Mouse (Mus musculus): Measurements from ENCODE around the gene Ate1. TPM values are rescaled to one million over a fixed set of nuclear protein-coding genes. Genes with fewer than 3 reads are reported as not detected.

Gene Ate1
- polyA plus RNA-seq, 1 experiment from 2014 or later, result 76.1 TPM

- no peaks in the 10 kb centered on the region for H3K9me3 ChIP-seq (ENCODE audit: control insufficient read depth, low read length)
- no peak overlapping the region for H3K9ac ChIP-seq (ENCODE audit: low read depth, low read length)
- H3K27ac ChIP-seq (ENCODE audit: low read depth, low read length), result no peak overlapping the region
- WGBS, result 31% methylated on average over 6 of the region's 6 CpGs
- H3K27me3 ChIP-seq (ENCODE audit: control insufficient read depth, insufficient read depth, low read length), result no peaks in the 10 kb centered on the region
- no peak overlapping the region for H3K4me2 ChIP-seq (replicated peaks; ENCODE audit: low read depth, low read length)
- DNase-seq (ENCODE audit: low spot score) (peak; percentile 50), ATAC-seq (ENCODE audit: low FRiP score) (peak; percentile 40; the same call in 1 of the 2 replicates)
- H3K36me3 ChIP-seq (ENCODE audit: control insufficient read depth, insufficient read depth, low read length), result no peaks in the 10 kb centered on the region
- no peak overlapping the region for H3K4me3 ChIP-seq (ENCODE audit: low read depth, low read length)
- H3K4me1 ChIP-seq (replicated peaks; ENCODE audit: control insufficient read depth, insufficient read depth, low read length), result peaks cover 6% of the 10 kb centered on the region; the same call in 1 of the 2 replicates
Observed at GRCm38 (mm10) chr7:130472683-130473082, 47.5 kb downstream of the Ate1 start.

- no peak overlapping the region for H3K27ac ChIP-seq (ENCODE audit: low read depth, low read length)
- no peak for DNase-seq (ENCODE audit: low spot score)
- ATAC-seq (ENCODE audit: low FRiP score), result no peak
- H3K9me3 ChIP-seq (ENCODE audit: control insufficient read depth, low read length), result no peaks in the 10 kb centered on the region
- 32% methylated on average over 6 of the region's 6 CpGs for WGBS
- H3K4me2 ChIP-seq (replicated peaks; ENCODE audit: low read depth, low read length), result no peak overlapping the region
- no peaks in the 10 kb centered on the region for H3K36me3 ChIP-seq (ENCODE audit: control insufficient read depth, insufficient read depth, low read length)
- no peaks in the 10 kb centered on the region for H3K27me3 ChIP-seq (ENCODE audit: control insufficient read depth, insufficient read depth, low read length)
- H3K4me3 ChIP-seq (ENCODE audit: low read depth, low read length), result no peak overlapping the region
- peaks cover 6% of the 10 kb centered on the region; the same call in 1 of the 2 replicates for H3K4me1 ChIP-seq (replicated peaks; ENCODE audit: control insufficient read depth, insufficient read depth, low read length)
- H3K9ac ChIP-seq (ENCODE audit: low read depth, low read length), result no peak overlapping the region
Observed at GRCm38 (mm10) chr7:130471045-130471444, 49.1 kb downstream of the Ate1 start.

GRCm38 (mm10) chr7:130455587-130456246 is 64.5 kb downstream of the Ate1 start:
- no peak for DNase-seq (ENCODE audit: low spot score)
- no peak overlapping the region for H3K4me3 ChIP-seq (ENCODE audit: low read depth, low read length)
- WGBS, result 72% methylated on average over 4 of the region's 4 CpGs
- H3K9me3 ChIP-seq (ENCODE audit: control insufficient read depth, low read length), result no peaks in the 10 kb centered on the region
- H3K9ac ChIP-seq (ENCODE audit: low read depth, low read length), result no peak overlapping the region
- no peak overlapping the region for H3K4me2 ChIP-seq (replicated peaks; ENCODE audit: low read depth, low read length)
- ATAC-seq (ENCODE audit: low FRiP score), result no peak
- H3K27me3 ChIP-seq (ENCODE audit: control insufficient read depth, insufficient read depth, low read length), result no peaks in the 10 kb centered on the region
- H3K36me3 ChIP-seq (ENCODE audit: control insufficient read depth, insufficient read depth, low read length), result no peaks in the 10 kb centered on the region
- no peaks in the 10 kb centered on the region for H3K4me1 ChIP-seq (replicated peaks; ENCODE audit: control insufficient read depth, insufficient read depth, low read length)
- H3K27ac ChIP-seq (ENCODE audit: low read depth, low read length), result no peak overlapping the region

GRCm38 (mm10) chr7:130454226-130454625 is 65.9 kb downstream of the Ate1 start:
- DNase-seq (ENCODE audit: low spot score), result no peak
- H3K4me3 ChIP-seq (ENCODE audit: low read depth, low read length), result no peak overlapping the region
- H3K36me3 ChIP-seq (ENCODE audit: control insufficient read depth, insufficient read depth, low read length), result no peaks in the 10 kb centered on the region
- no peaks in the 10 kb centered on the region for H3K27me3 ChIP-seq (ENCODE audit: control insufficient read depth, insufficient read depth, low read length)
- 94% methylated on average over 3 of the region's 3 CpGs for WGBS
- H3K27ac ChIP-seq (ENCODE audit: low read depth, low read length), result no peak overlapping the region
- no peak for ATAC-seq (ENCODE audit: low FRiP score)
- H3K9me3 ChIP-seq (ENCODE audit: control insufficient read depth, low read length), result no peaks in the 10 kb centered on the region
- no peaks in the 10 kb centered on the region for H3K4me1 ChIP-seq (replicated peaks; ENCODE audit: control insufficient read depth, insufficient read depth, low read length)
- no peak overlapping the region for H3K4me2 ChIP-seq (replicated peaks; ENCODE audit: low read depth, low read length)
- H3K9ac ChIP-seq (ENCODE audit: low read depth, low read length), result no peak overlapping the region

- no peak overlapping the region for H3K27ac ChIP-seq (ENCODE audit: low read depth, low read length)
- H3K9me3 ChIP-seq (ENCODE audit: control insufficient read depth, low read length), result no peaks in the 10 kb centered on the region
- no peaks in the 10 kb centered on the region for H3K4me1 ChIP-seq (replicated peaks; ENCODE audit: control insufficient read depth, insufficient read depth, low read length)
- no peak overlapping the region for H3K9ac ChIP-seq (ENCODE audit: low read depth, low read length)
- no peaks in the 10 kb centered on the region for H3K36me3 ChIP-seq (ENCODE audit: control insufficient read depth, insufficient read depth, low read length)
- ATAC-seq (ENCODE audit: low FRiP score) (no peak), DNase-seq (ENCODE audit: low spot score) (no peak)
- no peak overlapping the region for H3K4me3 ChIP-seq (ENCODE audit: low read depth, low read length)
- H3K4me2 ChIP-seq (replicated peaks; ENCODE audit: low read depth, low read length), result no peak overlapping the region
- no peaks in the 10 kb centered on the region for H3K27me3 ChIP-seq (ENCODE audit: control insufficient read depth, insufficient read depth, low read length)
- 92% methylated on average over 5 of the region's 5 CpGs for WGBS
Observed at GRCm38 (mm10) chr7:130435776-130436175, 84.4 kb downstream of the Ate1 start.

GRCm38 (mm10) chr7:130432141-130432540 is 88.0 kb downstream of the Ate1 start:
- H3K9ac ChIP-seq (ENCODE audit: low read depth, low read length), result no peak overlapping the region
- WGBS, result 94% methylated on average over 2 of the region's 2 CpGs
- no peak overlapping the region for H3K4me3 ChIP-seq (ENCODE audit: low read depth, low read length)
- H3K27me3 ChIP-seq (ENCODE audit: control insufficient read depth, insufficient read depth, low read length), result no peaks in the 10 kb centered on the region
- no peak overlapping the region for H3K27ac ChIP-seq (ENCODE audit: low read depth, low read length)
- H3K9me3 ChIP-seq (ENCODE audit: control insufficient read depth, low read length), result no peaks in the 10 kb centered on the region
- ATAC-seq (ENCODE audit: low FRiP score), result no peak
- no peak for DNase-seq (ENCODE audit: low spot score)
- no peaks in the 10 kb centered on the region for H3K4me1 ChIP-seq (replicated peaks; ENCODE audit: control insufficient read depth, insufficient read depth, low read length)
- H3K4me2 ChIP-seq (replicated peaks; ENCODE audit: low read depth, low read length), result no peak overlapping the region
- H3K36me3 ChIP-seq (ENCODE audit: control insufficient read depth, insufficient read depth, low read length), result no peaks in the 10 kb centered on the region

- no peaks in the 10 kb centered on the region for H3K9me3 ChIP-seq (ENCODE audit: control insufficient read depth, low read length)
- no peak for ATAC-seq (ENCODE audit: low FRiP score)
- H3K4me1 ChIP-seq (replicated peaks; ENCODE audit: control insufficient read depth, insufficient read depth, low read length), result no peaks in the 10 kb centered on the region
- H3K36me3 ChIP-seq (ENCODE audit: control insufficient read depth, insufficient read depth, low read length), result no peaks in the 10 kb centered on the region
- H3K4me2 ChIP-seq (replicated peaks; ENCODE audit: low read depth, low read length), result no peak overlapping the region
- no peak overlapping the region for H3K27ac ChIP-seq (ENCODE audit: low read depth, low read length)
- peak; percentile 47 for DNase-seq (ENCODE audit: low spot score)
- 9% methylated on average over 5 of the region's 5 CpGs for WGBS
- no peak overlapping the region for H3K9ac ChIP-seq (ENCODE audit: low read depth, low read length)
- H3K27me3 ChIP-seq (ENCODE audit: control insufficient read depth, insufficient read depth, low read length), result no peaks in the 10 kb centered on the region
- H3K4me3 ChIP-seq (ENCODE audit: low read depth, low read length), result no peak overlapping the region
Observed at GRCm38 (mm10) chr7:130426586-130426985, 93.6 kb downstream of the Ate1 start.

- H3K9me3 ChIP-seq (ENCODE audit: control insufficient read depth, low read length), result no peaks in the 10 kb centered on the region
Observed at GRCm38 (mm10) chr7:130425991-130426390, 94.2 kb downstream of the Ate1 start.

GRCm38 (mm10) chr7:130419961-130420360 is 100.2 kb downstream of the Ate1 start:
- WGBS, result 76% methylated on average over 1 of the region's 1 CpGs
- no peak overlapping the region for H3K4me2 ChIP-seq (replicated peaks; ENCODE audit: low read depth, low read length)
- H3K27ac ChIP-seq (ENCODE audit: low read depth, low read length), result no peak overlapping the region
- H3K9ac ChIP-seq (ENCODE audit: low read depth, low read length), result no peak overlapping the region
- no peak for ATAC-seq (ENCODE audit: low FRiP score)
- H3K4me3 ChIP-seq (ENCODE audit: low read depth, low read length), result no peak overlapping the region
- H3K36me3 ChIP-seq (ENCODE audit: control insufficient read depth, insufficient read depth, low read length), result no peaks in the 10 kb centered on the region
- no peaks in the 10 kb centered on the region for H3K27me3 ChIP-seq (ENCODE audit: control insufficient read depth, insufficient read depth, low read length)
- no peaks in the 10 kb centered on the region for H3K9me3 ChIP-seq (ENCODE audit: control insufficient read depth, low read length)
- no peaks in the 10 kb centered on the region for H3K4me1 ChIP-seq (replicated peaks; ENCODE audit: control insufficient read depth, insufficient read depth, low read length)
- DNase-seq (ENCODE audit: low spot score), result no peak

More at GRCm38 (mm10) chr7:130425991-130426390, 94.2 kb downstream of the Ate1 start:
- H3K27me3 ChIP-seq (ENCODE audit: control insufficient read depth, insufficient read depth, low read length), result no peaks in the 10 kb centered on the region
- no peak for ATAC-seq (ENCODE audit: low FRiP score)
- H3K4me2 ChIP-seq (replicated peaks; ENCODE audit: low read depth, low read length), result no peak overlapping the region
- 67% methylated on average over 2 of the region's 2 CpGs for WGBS
- no peak for DNase-seq (ENCODE audit: low spot score)
- no peak overlapping the region for H3K4me3 ChIP-seq (ENCODE audit: low read depth, low read length)
- no peaks in the 10 kb centered on the region for H3K36me3 ChIP-seq (ENCODE audit: control insufficient read depth, insufficient read depth, low read length)
- H3K9ac ChIP-seq (ENCODE audit: low read depth, low read length), result no peak overlapping the region
- H3K4me1 ChIP-seq (replicated peaks; ENCODE audit: control insufficient read depth, insufficient read depth, low read length), result no peaks in the 10 kb centered on the region
- no peak overlapping the region for H3K27ac ChIP-seq (ENCODE audit: low read depth, low read length)

Measured in hindbrain, embryonic 11.5 days (tissue).